Mouse (Mus musculus): ENCODE results near the gene Cd55b. TPM values are rescaled to one million over a fixed set of nuclear protein-coding genes. Genes with fewer than 3 reads are reported as not detected.

Gene Cd55b
- total RNA-seq, 2 experiments from 2014 or later, result not detected

GRCm38 (mm10) chr1:130350077-130350635 lies 72.7 kb downstream of the Cd55b start:
- no peak for DNase-seq (ENCODE audit: extremely low spot score in 1 of 2, low spot score in 1 of 2)

- no peak for DNase-seq (ENCODE audit: extremely low spot score in 1 of 2, low spot score in 1 of 2)
These were observed 80.4 kb downstream of the Cd55b start for GRCm38 (mm10) chr1:130342429-130342828.

Other genes with a start within 250 kb of the Cd55b start
- 1 to 10 TPM; 6.6 to 7.4 TPM for gene Cd55, start 39.7 kb upstream of the Cd55b start, total RNA-seq (2021)
- not detected for gene Zp3r, start 206.6 kb upstream of the Cd55b start, total RNA-seq (2021)
- 1 to 10 TPM in 1 of 2 experiments, under 1 TPM in 1; 0.89 to 1.1 TPM for gene C4bp, start 238.6 kb upstream of the Cd55b start, total RNA-seq (2021)

Measured in layer of hippocampus, postnatal 25 days (tissue).